Mouse (Mus musculus) kidney, adult 2 months (tissue): ENCODE data around the gene Bcl11b.

ENCODE experiments used
- CTCF ChIP-seq: fragments of 200-500 bp; conservative IDR thresholded peaks from 2 replicates; pipeline ENCODE4 v1.5.1; 2011; ENCODE audit warnings: low read depth, mild to moderate bottlenecking, control low read depth, low read length, moderate library complexity, mixed read lengths; ENCODE audit not compliant: insufficient read depth, insufficient read length
- POLR2A ChIP-seq: fragments of 200-500 bp; IDR thresholded peaks from one replicate; pipeline ENCODE4 v1.6.1; 2011; ENCODE audit warnings: low read depth, low read length, control low read depth

DNA sequence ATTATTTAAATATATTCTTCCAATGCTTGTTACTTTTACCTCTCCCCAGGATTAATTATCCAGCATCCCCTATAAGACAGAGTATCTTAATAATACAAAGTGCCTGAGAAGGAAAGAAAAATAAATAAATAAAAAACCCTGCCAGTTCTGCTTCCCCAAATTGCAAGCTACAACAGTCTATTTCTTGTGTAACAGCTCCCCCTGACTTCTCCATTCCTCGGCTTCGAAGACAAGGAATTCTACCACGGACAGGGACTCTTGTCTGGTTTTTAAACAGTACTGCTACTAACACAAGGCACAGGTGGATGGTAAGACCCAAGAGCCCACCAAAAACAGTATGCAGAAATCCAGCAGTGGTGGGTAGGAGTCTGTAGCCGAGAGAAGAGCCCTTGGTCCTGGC lies 64.2 kb downstream of the Bcl11b start:
- no peak for TF ChIP-seq POLR2A
- no peak for TF ChIP-seq CTCF
